Mouse (Mus musculus): ENCODE results near the gene Akr1b7.
"Not testable (repeated sequence)": the region's sequence is repeated elsewhere in the genome, so short reads cannot be mapped to it uniquely, and the experiment has no call there.

The Akr1b7 gene

GRCm38 (mm10) chr6:34412023-34412422, at the start of gene Akr1b7:
Gene Akr1b7 (plus strand): TSS chr6:34412334.
- DNase-seq: no peak

GRCm38 (mm10) chr6:34364217-34365136, 47.7 kb upstream of the Akr1b7 start:
- peak; percentile 35 for DNase-seq

GRCm38 (mm10) chr6:34367998-34368397, 44.1 kb upstream of the Akr1b7 start:
- no peak for DNase-seq

GRCm38 (mm10) chr6:34370081-34370480, 42.1 kb upstream of the Akr1b7 start:
- no peak for DNase-seq

GRCm38 (mm10) chr6:34371700-34372351, 40.3 kb upstream of the Akr1b7 start:
- peak; percentile 87 for DNase-seq

- DNase-seq: peak; percentile 22
Observed at GRCm38 (mm10) chr6:34373841-34374240, 38.3 kb upstream of the Akr1b7 start.

GRCm38 (mm10) chr6:34375888-34376287, 36.2 kb upstream of the Akr1b7 start:
- DNase-seq: not testable (repeated sequence)

- DNase-seq: no peak
Observed at GRCm38 (mm10) chr6:34383401-34383800, 28.7 kb upstream of the Akr1b7 start.

- peak; percentile 75 for DNase-seq
Observed at GRCm38 (mm10) chr6:34384110-34384661, 27.9 kb upstream of the Akr1b7 start, which contains the start of gene Akr1b10. Gene Akr1b10 (plus strand): TSS chr6:34384218.

- peak; percentile 65 for DNase-seq
Observed at GRCm38 (mm10) chr6:34384701-34385370, 27.3 kb upstream of the Akr1b7 start.

GRCm38 (mm10) chr6:34388420-34389156, 23.5 kb upstream of the Akr1b7 start:
- DNase-seq: no peak

GRCm38 (mm10) chr6:34395897-34396296, 16.2 kb upstream of the Akr1b7 start:
- DNase-seq: no peak

GRCm38 (mm10) chr6:34398431-34398830, 13.7 kb upstream of the Akr1b7 start:
- no peak for DNase-seq

GRCm38 (mm10) chr6:34399606-34400220, 12.4 kb upstream of the Akr1b7 start:
- DNase-seq: no peak

- DNase-seq: no peak
Observed at GRCm38 (mm10) chr6:34400696-34401095, 11.4 kb upstream of the Akr1b7 start.

GRCm38 (mm10) chr6:34406746-34407145, 5.4 kb upstream of the Akr1b7 start:
- DNase-seq: no peak

- no peak for DNase-seq
Observed at GRCm38 (mm10) chr6:34407403-34407802, 4.7 kb upstream of the Akr1b7 start.

- no peak for DNase-seq
Observed at GRCm38 (mm10) chr6:34412688-34413087, 554 bp downstream of the Akr1b7 start.

GRCm38 (mm10) chr6:34413386-34413785, 1.3 kb downstream of the Akr1b7 start:
- not testable (repeated sequence) for DNase-seq

- no peak for DNase-seq
Observed at GRCm38 (mm10) chr6:34416521-34416920, 4.4 kb downstream of the Akr1b7 start.

GRCm38 (mm10) chr6:34419071-34419470, 6.9 kb downstream of the Akr1b7 start:
- no peak for DNase-seq

- DNase-seq: no peak
Observed at GRCm38 (mm10) chr6:34439006-34439405, 26.9 kb downstream of the Akr1b7 start.
